Mouse (Mus musculus) left cerebral cortex, adult 18-20 months (tissue): ENCODE results near the gene Gm49384. TPM values are rescaled to one million over a fixed set of nuclear protein-coding genes. Genes with fewer than 3 reads are reported as not detected.

Source experiments
- DNase-seq, 2 experiments: peaks; one replicate each; pipeline ENCODE4 v3.0.0; 2021 to 2022; ENCODE audit warnings: low spot score in 2 of 2, mixed read lengths in 1 of 2
- total RNA-seq, 2 experiments: library from RNA; stranded (reverse); gene quantifications; 2 replicates each; pipeline ENCODE4 v1.2.3; 2021

Gene Gm49384
- total RNA-seq, 2 experiments from 2014 or later: 3.3 to 4.1 TPM

- no peak for DNase-seq
Measured at GRCm38 (mm10) chr12:69207926-69208325, 3.9 kb upstream of the Gm49384 start.

- no peak for DNase-seq
Measured at GRCm38 (mm10) chr12:69207396-69207795, 3.3 kb upstream of the Gm49384 start.

- no peak for DNase-seq
Measured at GRCm38 (mm10) chr12:69198985-69199384, 5.1 kb downstream of the Gm49384 start.

- DNase-seq: peak; percentile 48 to 55
Measured at GRCm38 (mm10) chr12:69198164-69198535, 5.9 kb downstream of the Gm49384 start, which contains the start of gene Dnaaf2. Gene Dnaaf2 (minus strand): TSS chr12:69198429.

- DNase-seq: peak; percentile 28 to 41
Measured at GRCm38 (mm10) chr12:69197378-69198163, 6.5 kb downstream of the Gm49384 start.

GRCm38 (mm10) chr12:69196444-69197377, 7.4 kb downstream of the Gm49384 start, which contains the start of gene Gm49383:
Gene Gm49383 (minus strand): TSS chr12:69197104.
- peak; percentile 64 to 82 for DNase-seq

GRCm38 (mm10) chr12:69192637-69193036, 11.4 kb downstream of the Gm49384 start:
- DNase-seq: no peak

GRCm38 (mm10) chr12:69191396-69191795, 12.7 kb downstream of the Gm49384 start:
- no peak for DNase-seq

- DNase-seq: no peak
Measured at GRCm38 (mm10) chr12:69190522-69190921, 13.5 kb downstream of the Gm49384 start.

GRCm38 (mm10) chr12:69190074-69190473, 14.0 kb downstream of the Gm49384 start:
- DNase-seq: no peak

- DNase-seq: no peak
Measured at GRCm38 (mm10) chr12:69186811-69187471, 17.1 kb downstream of the Gm49384 start.

- DNase-seq: no peak
Measured at GRCm38 (mm10) chr12:69185371-69185770, 18.7 kb downstream of the Gm49384 start.

- peak; percentile 42 to 62 for DNase-seq
Measured at GRCm38 (mm10) chr12:69184342-69185295, 19.4 kb downstream of the Gm49384 start.

GRCm38 (mm10) chr12:69183583-69184308, 20.3 kb downstream of the Gm49384 start, which contains the start of the genes Rpl36al and Mgat2:
Gene Rpl36al (minus strand): TSS chr12:69184083.
Gene Mgat2 (plus strand): TSS chr12:69184157.
- peak; percentile 100 for DNase-seq

- DNase-seq: no peak
Measured at GRCm38 (mm10) chr12:69181800-69182199, 22.3 kb downstream of the Gm49384 start.

GRCm38 (mm10) chr12:69179371-69179770, 24.7 kb downstream of the Gm49384 start:
- no peak for DNase-seq

- no peak for DNase-seq
Measured at GRCm38 (mm10) chr12:69177526-69177925, 26.5 kb downstream of the Gm49384 start.

- no peak for DNase-seq
Measured at GRCm38 (mm10) chr12:69175975-69176374, 28.1 kb downstream of the Gm49384 start.

GRCm38 (mm10) chr12:69171307-69171706, 32.8 kb downstream of the Gm49384 start:
- DNase-seq: no peak
